Mouse (Mus musculus): ENCODE measurements at regions not wholly inside any gene's neighbourhood (a gene's known extent, or its start where the extent isn't known, plus 50 kb on each side); places are given as distances from the start of the nearest gene placed in this dataset.
A peak's percentile ranks its signal among the peaks of the same experiment; 100 is the strongest.

DNA sequence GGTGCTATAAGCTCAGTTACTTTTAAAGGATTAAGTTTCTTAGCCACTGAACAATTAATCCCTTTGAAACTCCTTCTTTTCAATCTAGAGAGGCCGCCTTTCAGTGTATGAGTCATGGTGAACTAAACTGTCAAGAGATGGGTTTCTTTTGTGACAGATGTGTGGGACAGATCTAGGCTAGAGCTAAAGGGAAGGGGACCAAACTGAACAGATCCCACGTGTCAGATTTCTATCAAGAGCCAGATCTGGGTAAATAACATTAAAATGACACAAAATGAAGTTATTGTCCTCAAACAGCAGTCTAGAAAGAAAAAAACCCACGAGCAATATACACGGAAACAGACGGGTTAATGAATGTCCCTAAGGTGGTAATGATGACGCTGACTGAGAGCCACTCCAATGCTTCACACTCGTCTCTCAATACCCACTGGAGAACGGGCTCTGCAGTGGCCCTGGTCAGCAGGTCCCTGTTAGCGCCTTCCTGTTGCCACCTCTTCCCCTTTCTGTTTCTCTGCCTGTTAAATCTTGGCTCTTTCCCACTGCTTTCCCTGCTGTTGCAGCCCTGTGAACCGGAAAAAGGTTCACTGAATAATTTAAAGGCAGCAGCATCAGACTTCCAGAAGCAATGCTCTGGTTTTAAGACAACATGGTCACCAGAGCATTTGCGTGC, 52.7 kb upstream of the Rab3gap2 start:
- no peaks in the 10 kb centered on the region for H3K4me1 ChIP-seq (replicated peaks)
- H3K27ac ChIP-seq (ENCODE audit: poor library complexity, severe bottlenecking), result no peak overlapping the region
- no peak for ATAC-seq (ENCODE audit: insufficient number of reproducible peaks, low FRiP score)
- H3K9ac ChIP-seq, result no peak overlapping the region
- no peaks in the 10 kb centered on the region for H3K9me3 ChIP-seq (replicated peaks)
- H3K27me3 ChIP-seq (replicated peaks), result no peaks in the 10 kb centered on the region
- H3K4me3 ChIP-seq, result no peak overlapping the region
- 66% methylated on average over 11 of the region's 11 CpGs for WGBS
- no peak overlapping the region for H3K4me2 ChIP-seq
- no peaks in the 10 kb centered on the region for H3K36me3 ChIP-seq

DNA sequence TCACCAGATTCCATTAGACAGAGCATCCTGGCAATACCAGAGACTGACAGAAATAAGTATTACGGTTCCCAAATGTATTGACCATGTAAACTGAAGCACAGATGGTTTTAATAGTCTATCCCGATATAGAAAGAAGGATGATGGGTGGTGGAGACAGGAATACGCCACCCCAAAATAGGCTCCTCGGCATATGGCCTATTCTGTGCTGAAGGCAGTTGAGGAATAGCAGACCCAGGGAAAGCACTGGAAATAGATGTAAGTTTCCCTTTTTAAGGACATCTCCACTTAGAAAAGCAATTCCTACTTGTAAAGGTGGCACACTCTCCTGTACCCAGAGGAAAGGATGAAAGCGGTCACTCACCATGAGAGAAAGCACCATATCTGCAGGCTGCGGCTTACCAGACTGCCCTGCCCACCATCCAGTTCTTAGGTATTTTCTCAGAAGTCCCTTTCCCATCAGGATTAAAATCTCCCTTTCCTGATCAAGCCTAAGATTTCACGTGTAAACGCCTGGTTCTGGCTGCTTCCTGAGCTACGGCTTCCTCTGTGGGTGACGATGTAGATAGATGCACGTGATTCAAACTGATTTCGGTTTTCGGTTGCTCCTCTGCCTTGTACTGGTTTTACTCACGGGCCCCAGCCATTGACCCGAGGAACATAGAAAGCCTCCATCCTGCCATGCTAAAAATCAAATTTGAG, 53.3 kb upstream of the Rab3gap2 start:
- no peaks in the 10 kb centered on the region for H3K4me1 ChIP-seq (replicated peaks)
- WGBS, result 81% methylated on average over 15 of the region's 15 CpGs
- no peak for ATAC-seq (ENCODE audit: insufficient number of reproducible peaks, low FRiP score)

DNA sequence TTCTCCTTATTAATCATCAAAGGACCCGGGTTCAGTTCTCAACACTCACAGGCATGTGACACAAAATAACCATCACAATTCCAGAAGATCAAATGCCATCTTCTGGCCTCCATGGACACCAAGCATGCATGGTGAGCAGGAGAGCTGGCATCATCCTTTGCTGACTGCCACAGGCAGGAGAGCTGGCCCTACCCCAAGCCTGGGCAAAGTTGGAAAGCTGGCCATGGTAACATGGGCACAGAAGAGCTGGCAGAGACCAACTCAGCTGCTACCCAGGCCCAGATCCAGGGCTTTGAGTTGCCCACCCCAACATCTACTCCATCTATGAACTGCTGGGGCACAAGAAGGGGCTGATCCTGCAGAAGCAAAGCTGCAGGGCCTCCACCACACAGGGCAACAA, 59.1 kb upstream of the Rab3gap2 start:
- Histone ChIP-seq H3K9me3 (replicated peaks) (no peaks in the 10 kb centered on the region), H3K27ac (ENCODE audit: poor library complexity, severe bottlenecking) (no peak overlapping the region)
- ATAC-seq (ENCODE audit: insufficient number of reproducible peaks, low FRiP score), result no peak

More for the DNA sequence above, 53.3 kb upstream of the Rab3gap2 start:
- Histone ChIP-seq H3K36me3 (no peaks in the 10 kb centered on the region), H3K9me3 (replicated peaks) (no peaks in the 10 kb centered on the region), H3K4me2 (no peak overlapping the region), H3K27me3 (replicated peaks) (no peaks in the 10 kb centered on the region), H3K4me3 (no peak overlapping the region), H3K9ac (no peak overlapping the region), H3K27ac (ENCODE audit: poor library complexity, severe bottlenecking) (no peak overlapping the region)

DNA sequence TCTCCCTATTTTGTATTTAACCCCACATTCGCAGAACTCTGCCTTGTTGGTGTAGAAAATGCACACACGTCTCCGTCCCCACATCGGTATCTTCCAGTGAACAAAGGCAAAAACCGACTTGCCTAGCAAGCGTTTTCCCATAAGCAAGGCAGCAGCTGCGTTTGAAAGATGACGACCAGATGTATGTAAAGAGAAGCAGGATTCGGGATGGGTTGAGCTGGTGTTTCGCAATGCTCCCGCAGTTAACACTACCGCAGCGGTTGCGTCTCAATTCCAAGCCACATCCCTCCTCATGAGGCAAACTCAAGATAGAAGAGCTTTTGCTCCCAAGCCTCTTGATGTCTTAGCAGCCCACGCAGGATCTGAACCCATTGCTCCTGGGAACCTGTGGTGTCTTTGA, 59.9 kb upstream of the Rab3gap2 start:
- Histone ChIP-seq H3K4me1 (replicated peaks) (no peaks in the 10 kb centered on the region), H3K27me3 (replicated peaks) (no peaks in the 10 kb centered on the region), H3K9ac (no peak overlapping the region), H3K4me3 (no peak overlapping the region), H3K4me2 (no peak overlapping the region), H3K27ac (ENCODE audit: poor library complexity, severe bottlenecking) (no peak overlapping the region), H3K9me3 (replicated peaks) (no peaks in the 10 kb centered on the region), H3K36me3 (no peaks in the 10 kb centered on the region)
- WGBS, result 91% methylated on average over 15 of the region's 15 CpGs
- no peak for ATAC-seq (ENCODE audit: insufficient number of reproducible peaks, low FRiP score)

More for the DNA sequence above, 59.1 kb upstream of the Rab3gap2 start:
- Histone ChIP-seq H3K27me3 (replicated peaks) (no peaks in the 10 kb centered on the region), H3K4me1 (replicated peaks) (no peaks in the 10 kb centered on the region), H3K36me3 (no peaks in the 10 kb centered on the region), H3K9ac (no peak overlapping the region), H3K4me2 (no peak overlapping the region), H3K4me3 (no peak overlapping the region)
- 74% methylated on average over 1 of the region's 1 CpGs for WGBS

DNA sequence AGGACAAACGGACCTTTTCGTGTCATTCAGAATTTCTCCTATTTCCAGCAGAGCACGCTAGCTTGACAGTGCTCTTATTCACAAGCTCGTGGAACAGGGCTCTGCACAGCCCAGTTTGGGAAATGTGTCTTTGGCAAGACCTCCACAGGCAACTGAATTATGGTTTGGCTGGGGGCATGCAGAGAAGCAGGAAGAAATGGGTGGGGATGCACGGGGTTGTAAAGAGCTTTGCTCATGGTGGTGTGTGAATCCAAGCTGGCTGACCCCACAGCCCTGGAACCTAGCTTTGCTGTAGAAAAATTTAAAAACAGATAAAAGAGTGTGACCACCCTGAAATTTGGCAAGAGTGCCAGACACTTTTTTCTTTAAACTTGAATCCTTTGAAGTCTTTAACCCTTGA, 63.6 kb upstream of the Rab3gap2 start:
- Histone ChIP-seq H3K27ac (ENCODE audit: poor library complexity, severe bottlenecking) (no peak overlapping the region), H3K4me2 (no peak overlapping the region), H3K27me3 (replicated peaks) (no peaks in the 10 kb centered on the region), H3K9ac (no peak overlapping the region), H3K36me3 (no peaks in the 10 kb centered on the region), H3K9me3 (replicated peaks) (no peaks in the 10 kb centered on the region), H3K4me1 (replicated peaks) (no peaks in the 10 kb centered on the region), H3K4me3 (no peak overlapping the region)
- whole genome bisulfite sequencing, result 72% methylated on average over 5 of the region's 5 CpGs
- ATAC-seq (ENCODE audit: insufficient number of reproducible peaks, low FRiP score), result no peak

DNA sequence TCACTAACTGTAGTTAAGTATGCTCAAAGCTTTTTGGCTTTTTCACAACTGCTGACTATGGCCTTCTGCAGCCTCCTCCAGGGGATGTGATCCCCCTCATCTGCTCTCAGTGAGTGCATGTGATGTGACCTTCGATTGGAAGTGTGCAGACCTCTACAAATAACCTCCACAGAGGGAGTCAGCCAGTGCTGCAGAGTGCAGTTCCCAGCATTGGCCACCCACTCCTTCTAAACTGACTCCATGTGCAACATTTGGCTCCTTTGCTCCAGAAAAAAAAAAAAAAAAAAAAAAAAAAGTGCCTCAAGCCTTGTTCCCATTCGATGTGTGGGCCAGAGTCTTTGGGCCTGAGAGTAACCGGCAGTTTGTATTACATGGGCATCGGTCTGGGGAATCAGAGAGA, 75.7 kb upstream of the Rab3gap2 start:
- Histone ChIP-seq H3K4me1 (replicated peaks) (no peaks in the 10 kb centered on the region), H3K27me3 (replicated peaks) (0 out of 2 replicates have a peak, but pooled peaks cover 9% of the 10 kb centered on the region), H3K9me3 (replicated peaks) (peaks cover 5% of the 10 kb centered on the region; the same call in 1 of the 2 replicates), H3K9ac (no peak overlapping the region), H3K36me3 (no peaks in the 10 kb centered on the region), H3K4me2 (no peak overlapping the region), H3K27ac (ENCODE audit: poor library complexity, severe bottlenecking) (no peak overlapping the region), H3K4me3 (no peak overlapping the region)
- ATAC-seq (ENCODE audit: insufficient number of reproducible peaks, low FRiP score), result no peak
- WGBS, result 68% methylated on average over 4 of the region's 4 CpGs

DNA sequence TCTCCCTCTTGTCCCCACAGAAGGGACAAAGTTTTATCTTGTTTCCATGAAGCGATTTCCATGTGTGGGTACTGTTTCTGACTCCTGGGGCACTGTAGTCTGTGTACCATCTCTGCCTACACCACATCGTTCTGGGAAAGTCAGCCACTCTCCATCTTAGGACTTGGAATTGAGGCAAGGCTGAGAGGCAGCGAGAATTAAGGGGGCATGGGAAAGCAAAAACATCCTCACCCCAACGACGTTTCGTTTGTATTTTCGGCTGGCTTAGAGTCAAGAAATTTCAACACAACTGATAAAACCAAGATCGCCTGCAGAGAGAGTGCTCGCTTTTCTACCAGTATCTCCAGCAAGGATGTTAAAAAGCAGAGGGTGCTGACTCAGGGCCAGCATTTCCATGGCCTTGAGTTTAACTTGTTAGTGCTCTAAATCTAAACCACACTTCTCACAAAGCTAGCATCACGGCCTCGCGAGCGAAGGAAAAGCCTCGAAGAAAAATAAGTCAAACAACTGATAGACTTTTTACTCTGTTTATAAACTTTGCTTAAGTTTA, 78.1 kb upstream of the Rab3gap2 start:
- Histone ChIP-seq H3K36me3 (no peaks in the 10 kb centered on the region), H3K27me3 (replicated peaks) (0 out of 2 replicates have a peak, but pooled peaks cover 9% of the 10 kb centered on the region), H3K4me1 (replicated peaks) (0 out of 2 replicates have a peak, but pooled peaks cover 2% of the 10 kb centered on the region), H3K4me3 (no peak overlapping the region), H3K9me3 (replicated peaks) (no peaks in the 10 kb centered on the region), H3K9ac (no peak overlapping the region), H3K4me2 (peak overlapping the region; percentile 2; the same call in 1 of the 2 replicates), H3K27ac (ENCODE audit: poor library complexity, severe bottlenecking) (no peak overlapping the region)
- WGBS, result 38% methylated on average over 14 of the region's 14 CpGs
- ATAC-seq (ENCODE audit: insufficient number of reproducible peaks, low FRiP score), result no peak

DNA sequence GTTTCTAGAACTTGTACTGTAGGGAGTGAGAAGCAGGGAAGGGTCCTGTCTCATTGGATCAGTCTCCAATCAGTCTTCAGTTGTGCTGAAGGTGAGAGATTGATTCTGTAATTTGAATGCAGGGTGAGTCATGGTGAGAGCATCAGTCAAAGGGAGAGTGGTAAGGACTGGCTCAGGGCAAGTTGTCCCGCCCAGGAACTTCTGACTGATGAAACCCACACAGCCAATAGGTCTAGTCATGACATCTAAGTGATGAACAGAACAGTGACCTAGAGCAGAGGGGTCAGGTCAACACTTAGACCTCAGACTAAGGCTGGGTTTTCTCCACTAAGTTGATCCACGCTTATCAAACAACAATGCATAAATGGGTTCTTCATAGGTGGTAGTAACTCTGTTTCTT, 82.4 kb upstream of the Rab3gap2 start:
- H3K27me3 ChIP-seq (replicated peaks), result no peaks in the 10 kb centered on the region
- H3K27ac ChIP-seq (ENCODE audit: poor library complexity, severe bottlenecking), result no peak overlapping the region
- H3K9ac ChIP-seq, result no peak overlapping the region
- ATAC-seq (ENCODE audit: insufficient number of reproducible peaks, low FRiP score), result no peak
- WGBS, result 79% methylated on average over 2 of the region's 2 CpGs
- H3K4me1 ChIP-seq (replicated peaks), result 0 out of 2 replicates have a peak, but pooled peaks cover 3% of the 10 kb centered on the region
- no peak overlapping the region for H3K4me3 ChIP-seq
- no peak overlapping the region for H3K4me2 ChIP-seq
- no peaks in the 10 kb centered on the region for H3K36me3 ChIP-seq
- no peaks in the 10 kb centered on the region for H3K9me3 ChIP-seq (replicated peaks)

DNA sequence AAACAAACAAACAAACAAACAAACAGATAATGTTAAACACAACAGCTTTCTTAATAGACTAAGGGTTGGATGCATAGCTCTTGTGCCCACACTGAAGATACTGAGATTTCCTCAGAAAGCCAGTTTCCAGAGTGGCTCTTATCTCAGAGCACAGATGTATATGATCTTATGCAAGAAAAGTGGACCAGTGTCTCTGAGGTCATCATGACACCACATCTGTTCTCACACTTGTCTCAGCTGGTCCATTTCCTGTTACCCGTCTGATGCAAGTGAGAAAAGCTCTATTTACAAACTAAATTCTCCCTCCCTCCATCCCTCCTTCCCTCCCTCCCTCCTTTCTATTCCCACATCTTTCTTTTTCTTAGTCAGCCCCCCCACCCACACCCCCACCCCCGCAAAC, 83.5 kb upstream of the Rab3gap2 start:
- Histone ChIP-seq H3K9me3 (replicated peaks) (no peaks in the 10 kb centered on the region), H3K4me2 (no peak overlapping the region), H3K36me3 (no peaks in the 10 kb centered on the region), H3K4me1 (replicated peaks) (0 out of 2 replicates have a peak, but pooled peaks cover 3% of the 10 kb centered on the region), H3K4me3 (no peak overlapping the region), H3K27ac (ENCODE audit: poor library complexity, severe bottlenecking) (no peak overlapping the region), H3K27me3 (replicated peaks) (no peaks in the 10 kb centered on the region), H3K9ac (no peak overlapping the region)
- no peak for ATAC-seq (ENCODE audit: insufficient number of reproducible peaks, low FRiP score)
- WGBS, result 46% methylated on average over 2 of the region's 2 CpGs

DNA sequence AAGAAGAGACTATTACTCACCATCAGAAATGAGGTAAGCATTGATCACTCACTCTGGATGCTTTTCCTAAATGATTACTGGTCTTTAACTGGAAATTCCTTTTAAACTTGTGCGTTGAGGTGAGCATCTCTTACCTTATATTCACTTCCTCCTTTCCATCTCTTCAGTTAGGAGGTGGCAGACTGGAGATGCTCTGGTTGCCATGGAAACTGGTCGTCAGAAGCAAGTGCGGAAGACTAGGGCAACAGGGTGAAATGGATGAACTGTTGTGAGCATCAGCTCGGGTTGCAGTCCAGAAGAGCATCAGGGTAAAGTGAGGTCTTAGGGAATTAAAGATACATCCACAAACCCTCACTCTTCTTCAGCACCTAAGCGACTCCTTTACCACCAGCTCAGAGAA, 86.2 kb upstream of the Rab3gap2 start:
- ATAC-seq (ENCODE audit: insufficient number of reproducible peaks, low FRiP score), result no peak
- Histone ChIP-seq H3K9ac (no peak overlapping the region), H3K36me3 (no peaks in the 10 kb centered on the region), H3K27me3 (replicated peaks) (no peaks in the 10 kb centered on the region), H3K4me2 (no peak overlapping the region), H3K27ac (ENCODE audit: poor library complexity, severe bottlenecking) (no peak overlapping the region), H3K9me3 (replicated peaks) (no peaks in the 10 kb centered on the region), H3K4me1 (replicated peaks) (0 out of 2 replicates have a peak, but pooled peaks cover 3% of the 10 kb centered on the region), H3K4me3 (no peak overlapping the region)
- 59% methylated on average over 5 of the region's 5 CpGs for WGBS

DNA sequence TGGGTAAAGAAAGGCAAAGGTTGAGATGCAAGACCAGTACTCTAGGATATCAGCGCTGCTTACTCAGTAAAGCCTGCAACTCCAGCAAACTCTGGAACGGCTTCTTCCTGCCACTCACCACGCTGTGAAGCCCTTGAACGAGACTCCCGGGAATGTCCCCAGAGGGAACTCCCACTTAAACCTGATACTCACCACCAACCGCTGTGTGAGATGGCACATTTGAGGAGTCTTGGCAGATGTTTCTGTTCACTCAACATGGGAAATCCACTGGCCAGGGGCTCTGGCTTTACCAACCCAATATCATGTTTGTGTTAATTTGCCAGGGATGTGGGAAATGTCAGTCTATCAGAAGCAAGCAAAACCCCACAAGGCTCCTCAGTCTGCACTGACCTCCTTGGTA, 90.2 kb upstream of the Rab3gap2 start:
- Histone ChIP-seq H3K4me3 (no peak overlapping the region), H3K27me3 (replicated peaks) (no peaks in the 10 kb centered on the region), H3K4me1 (replicated peaks) (no peaks in the 10 kb centered on the region), H3K36me3 (no peaks in the 10 kb centered on the region), H3K27ac (ENCODE audit: poor library complexity, severe bottlenecking) (no peak overlapping the region), H3K9me3 (replicated peaks) (no peaks in the 10 kb centered on the region), H3K4me2 (no peak overlapping the region), H3K9ac (no peak overlapping the region)
- 39% methylated on average over 6 of the region's 6 CpGs for whole genome bisulfite sequencing
- no peak for ATAC-seq (ENCODE audit: insufficient number of reproducible peaks, low FRiP score)
